Mouse (Mus musculus): Measurements from ENCODE around the gene Mgea5.

DNA sequence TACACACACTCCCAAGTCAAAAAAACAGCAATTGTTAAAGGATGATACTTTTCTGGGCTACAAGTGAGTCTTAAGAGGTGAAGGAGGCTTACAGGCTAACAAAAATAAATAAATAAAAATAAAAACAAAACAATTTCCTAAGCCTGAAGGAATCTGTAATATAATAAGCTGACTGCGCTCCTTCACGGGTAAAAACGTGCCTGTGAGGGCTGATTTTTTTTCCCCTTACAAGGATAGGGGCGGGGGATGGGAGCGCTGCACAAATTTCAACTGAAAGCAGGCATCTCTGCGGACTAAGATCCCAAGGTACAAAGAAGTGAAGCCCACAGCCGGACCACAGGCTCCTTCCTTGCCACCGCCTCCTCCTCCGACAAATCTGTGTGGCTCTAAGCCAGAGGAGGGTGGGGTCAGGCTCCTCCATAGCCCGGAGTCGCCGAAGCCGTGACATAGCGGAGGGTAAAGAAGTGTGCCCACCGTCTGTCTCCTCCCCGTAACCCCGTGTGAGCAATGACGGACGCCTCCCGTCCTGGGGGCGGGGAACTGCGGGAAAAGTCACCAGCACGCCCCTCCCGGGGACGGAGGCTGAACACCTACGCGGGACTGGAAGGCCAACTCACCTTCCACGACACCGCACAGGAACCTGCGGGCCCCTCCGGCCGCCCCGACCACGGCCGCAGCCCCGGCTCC, 1.2 kb downstream of the Mgea5 start:
- TF ChIP-seq POLR2A (IDR thresholded peaks at IDR 0.05; ENCODE audit: insufficient read depth, low read length): no peak
- no peak for TF ChIP-seq CTCF (IDR thresholded peaks at IDR 0.05; ENCODE audit: low read depth, low read length)
- TF ChIP-seq EP300 (IDR thresholded peaks at IDR 0.05; ENCODE audit: insufficient read depth, low read depth, low read length): no peak
